ENCODE assay signal across 24 mouse cellular contexts in the genomic region with DNA sequence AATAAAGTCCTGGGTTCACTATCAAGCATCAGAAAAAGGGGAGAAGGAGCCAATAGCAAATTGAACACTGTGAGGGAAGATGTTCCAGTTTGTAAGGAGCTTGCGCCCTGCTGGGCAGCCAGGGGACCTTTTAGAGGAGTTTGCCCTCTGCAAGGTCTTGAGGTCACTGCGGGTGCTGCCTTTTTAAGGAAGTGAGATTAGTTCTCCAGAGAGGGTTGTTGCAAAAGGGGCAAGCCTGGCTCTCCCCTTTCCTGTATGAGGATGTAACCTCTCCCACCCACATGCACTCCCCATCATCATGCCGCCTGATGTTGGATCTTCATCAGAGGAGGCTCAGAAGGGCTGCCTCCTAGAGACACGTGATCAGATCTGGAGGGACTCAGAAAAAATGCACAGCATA.
A peak's percentile ranks its signal among the peaks of the same experiment; 100 is the strongest.
DNase-seq lines count a peak whose midpoint lies in the region; ATAC-seq and TF ChIP-seq lines count a peak whose summit lies in the region.
"Had no signal": no experiment of that assay in that cellular context is flagged by ENCODE, and none has a peak within 500 bp of the region (broad histone marks: within the 10 kb centered on the region; RNA-seq: fewer than 3 reads in every experiment).

No protein-coding gene starts in this region.

- TF ChIP-seq CTCF in liver, postnatal 0 days (IDR thresholded peaks at IDR 0.05; ENCODE audit: low read depth): no peak

- peak; percentile 40 for ATAC-seq in liver, postnatal 0 days
- ATAC-seq in monocyte, adult 5-6 weeks (replicated peaks; ENCODE audit: insufficient number of reproducible peaks, low FRiP score, low TSS enrichment, poor library complexity, severe bottlenecking): peak; percentile 97
- ATAC-seq in midbrain, embryonic 11.5 days (ENCODE audit: low FRiP score): no peak
- ATAC-seq: intestine, embryonic 16.5 days had no signal

- no peaks in the 10 kb centered on the region for H3K4me1 ChIP-seq in liver, postnatal 0 days (ENCODE audit: insufficient read depth)
- no peaks in the 10 kb centered on the region for H3K4me1 ChIP-seq in midbrain, embryonic 11.5 days (ENCODE audit: control insufficient read depth, insufficient read depth, low read length)
- H3K4me1 ChIP-seq in midbrain, embryonic 10.5 days: no peaks in the 10 kb centered on the region
- H3K4me1 ChIP-seq: forebrain, embryonic 10.5 days; hindbrain, embryonic 15.5 days; megakaryocyte, embryonic 14.5 days; neural tube, embryonic 12.5 days had no signal

- WGBS in liver, postnatal 0 days (ENCODE audit: insufficient replicate concordance): 36% methylated on average over 4 of the region's 4 CpGs
- WGBS in midbrain, embryonic 11.5 days: 67% methylated on average over 4 of the region's 4 CpGs
- 68% methylated on average over 4 of the region's 4 CpGs for WGBS in midbrain, embryonic 10.5 days

- no peak overlapping the region for H3K9ac ChIP-seq in liver, postnatal 0 days (replicated peaks)
- H3K9ac ChIP-seq in midbrain, embryonic 11.5 days (ENCODE audit: low read length): no peak overlapping the region
- H3K9ac ChIP-seq: hindbrain, embryonic 15.5 days; liver, embryonic 14.5 days; neural tube, embryonic 12.5 days had no signal

- no peak overlapping the region for H3K4me2 ChIP-seq in liver, postnatal 0 days (ENCODE audit: low read depth, low read length)
- H3K4me2 ChIP-seq in midbrain, embryonic 11.5 days: no peak overlapping the region
- H3K4me2 ChIP-seq: hindbrain, embryonic 15.5 days; neural tube, embryonic 12.5 days had no signal

- peak; percentile 31 for DNase-seq in layer of hippocampus, adult 9-11 months
- DNase-seq in layer of hippocampus, adult 8-10 months (ENCODE audit: low spot score in 2 of 2): no peak
- DNase-seq in c-Kit-positive CD71-negative TER-119-negative erythroid progenitor cells, embryonic 14.5 days (ENCODE audit: low read depth): peak; percentile 35
- DNase-seq in liver, postnatal 0 days: peak; percentile 27
- no peak for DNase-seq in adrenal gland, postnatal 25 days
- DNase-seq in midbrain, embryonic 11.5 days (ENCODE audit: low spot score, missing footprints): no peak
- DNase-seq in midbrain, embryonic 10.5 days (ENCODE audit: low spot score): no peak
- DNase-seq: adrenal gland, postnatal 14 days; cerebellum, adult 11-12 months; cerebellum, postnatal 36 days; heart, postnatal 36 days; kidney, postnatal 4 days; layer of hippocampus, postnatal 36 days; left cerebral cortex, postnatal 4 days; spleen, adult 18-20 months; thymus, adult 18-20 months; thymus, postnatal 4 days had no signal

- no peak for TF ChIP-seq EP300 in liver, postnatal 0 days (IDR thresholded peaks at IDR 0.05; ENCODE audit: low read depth)

- no peaks in the 10 kb centered on the region for H3K36me3 ChIP-seq in liver, postnatal 0 days (replicated peaks; ENCODE audit: insufficient read depth, low read length)
- no peaks in the 10 kb centered on the region for H3K36me3 ChIP-seq in midbrain, embryonic 11.5 days (ENCODE audit: control insufficient read depth, insufficient read depth, low read length)
- no peaks in the 10 kb centered on the region for H3K36me3 ChIP-seq in midbrain, embryonic 10.5 days
- H3K36me3 ChIP-seq: forebrain, embryonic 10.5 days; hindbrain, embryonic 15.5 days; neural tube, embryonic 12.5 days had no signal

- no peak overlapping the region for H3K4me3 ChIP-seq in liver, postnatal 0 days (ENCODE audit: low read depth, low read length)
- H3K4me3 ChIP-seq in midbrain, embryonic 11.5 days (ENCODE audit: low read depth, low read length): no peak overlapping the region
- no peak overlapping the region for H3K4me3 ChIP-seq in midbrain, embryonic 10.5 days
- H3K4me3 ChIP-seq: forebrain, embryonic 10.5 days; hindbrain, embryonic 15.5 days; megakaryocyte, embryonic 14.5 days; neural tube, embryonic 12.5 days had no signal

- no peaks in the 10 kb centered on the region for H3K27me3 ChIP-seq in liver, postnatal 0 days (ENCODE audit: insufficient read depth, low read length)
- no peaks in the 10 kb centered on the region for H3K27me3 ChIP-seq in midbrain, embryonic 11.5 days (ENCODE audit: control insufficient read depth, insufficient read depth, low read length)
- H3K27me3 ChIP-seq in midbrain, embryonic 10.5 days (ENCODE audit: low read depth, poor library complexity, severe bottlenecking): no peaks in the 10 kb centered on the region
- H3K27me3 ChIP-seq: hindbrain, embryonic 15.5 days; megakaryocyte, embryonic 14.5 days; neural tube, embryonic 12.5 days had no signal

- H3K9me3 ChIP-seq in liver, postnatal 0 days (ENCODE audit: low read length): no peaks in the 10 kb centered on the region
- no peaks in the 10 kb centered on the region for H3K9me3 ChIP-seq in midbrain, embryonic 11.5 days (ENCODE audit: control insufficient read depth, low read length)
- H3K9me3 ChIP-seq in midbrain, embryonic 10.5 days (replicated peaks): no peaks in the 10 kb centered on the region
- H3K9me3 ChIP-seq: forebrain, embryonic 10.5 days; hindbrain, embryonic 15.5 days; neural tube, embryonic 12.5 days had no signal

- H3K27ac ChIP-seq in liver, postnatal 0 days (ENCODE audit: low read depth): no peak overlapping the region
- no peak overlapping the region for H3K27ac ChIP-seq in midbrain, embryonic 11.5 days (ENCODE audit: low read depth, low read length)
- no peak overlapping the region for H3K27ac ChIP-seq in midbrain, embryonic 10.5 days (replicated peaks)
- H3K27ac ChIP-seq: forebrain, embryonic 10.5 days; hindbrain, embryonic 15.5 days; liver, embryonic 14.5 days; neural tube, embryonic 12.5 days had no signal

Comparison
In these comparisons a context has a peak if more than half of its experiments do, and no peak if none do; other contexts are left out.
1. DNase-seq: peak in layer of hippocampus, adult 9-11 months (single experiment), c-Kit-positive CD71-negative TER-119-negative erythroid progenitor cells, embryonic 14.5 days (single experiment) and liver, postnatal 0 days (single experiment); none in layer of hippocampus, adult 8-10 months (0 of 2), adrenal gland, postnatal 25 days (single experiment), midbrain, embryonic 11.5 days (single experiment) and midbrain, embryonic 10.5 days (single experiment).